Mouse (Mus musculus): Measurements from ENCODE around the gene Camsap2. TPM values are rescaled to one million over a fixed set of nuclear protein-coding genes. Genes with fewer than 3 reads are reported as not detected.

Camsap2 gene
- total RNA-seq (2023) = 10 to 100 TPM; 36.5 to 38.0 TPM

DNA sequence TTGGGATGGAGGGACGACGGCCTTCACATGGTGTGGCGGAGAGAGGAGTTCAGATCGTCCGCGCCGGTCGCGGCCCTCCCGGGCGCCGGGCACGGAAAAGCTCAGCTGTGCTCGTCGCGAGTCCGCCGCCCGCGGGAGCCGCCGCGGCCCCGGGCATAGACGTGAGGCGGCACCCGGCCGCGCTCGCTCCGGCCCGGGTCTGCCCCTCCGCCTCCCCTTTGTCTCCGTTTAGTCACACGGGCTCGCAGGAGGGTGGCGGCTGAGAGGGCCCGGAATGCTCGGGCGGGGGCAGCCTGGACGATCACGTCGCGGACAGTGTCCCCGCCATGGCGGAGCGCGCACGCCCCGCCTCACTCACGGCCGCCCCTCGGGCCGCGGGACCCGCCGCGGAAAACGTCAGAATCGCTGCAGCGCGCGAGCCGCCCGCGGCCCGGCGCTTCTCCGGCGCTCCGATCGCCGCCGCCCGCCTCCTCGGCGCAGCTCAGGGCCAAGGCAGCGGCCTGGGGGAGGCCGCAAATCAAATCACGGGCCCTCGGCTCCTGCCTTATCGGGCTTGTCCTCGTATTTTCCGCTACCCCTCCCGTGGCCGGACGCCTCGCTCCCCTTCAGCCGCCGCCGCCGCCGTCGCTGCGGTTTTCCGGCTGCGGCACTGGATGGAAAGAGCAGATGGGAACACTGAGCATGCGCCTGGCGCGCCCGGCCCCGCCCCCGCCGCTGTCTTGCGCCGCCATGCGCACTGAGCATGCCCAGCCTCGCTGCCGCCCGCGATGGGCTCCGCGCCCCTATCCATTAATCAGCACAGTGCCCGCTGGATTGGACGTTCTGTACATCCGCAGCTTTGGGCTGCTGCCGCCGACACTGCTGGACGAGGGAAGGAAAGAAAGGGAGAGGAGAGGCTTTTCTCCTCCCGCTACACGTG is at the start of gene Camsap2:
TSS of gene Camsap2 (minus strand) at position 651 of the 919 bp plus-strand sequence.

DNA sequence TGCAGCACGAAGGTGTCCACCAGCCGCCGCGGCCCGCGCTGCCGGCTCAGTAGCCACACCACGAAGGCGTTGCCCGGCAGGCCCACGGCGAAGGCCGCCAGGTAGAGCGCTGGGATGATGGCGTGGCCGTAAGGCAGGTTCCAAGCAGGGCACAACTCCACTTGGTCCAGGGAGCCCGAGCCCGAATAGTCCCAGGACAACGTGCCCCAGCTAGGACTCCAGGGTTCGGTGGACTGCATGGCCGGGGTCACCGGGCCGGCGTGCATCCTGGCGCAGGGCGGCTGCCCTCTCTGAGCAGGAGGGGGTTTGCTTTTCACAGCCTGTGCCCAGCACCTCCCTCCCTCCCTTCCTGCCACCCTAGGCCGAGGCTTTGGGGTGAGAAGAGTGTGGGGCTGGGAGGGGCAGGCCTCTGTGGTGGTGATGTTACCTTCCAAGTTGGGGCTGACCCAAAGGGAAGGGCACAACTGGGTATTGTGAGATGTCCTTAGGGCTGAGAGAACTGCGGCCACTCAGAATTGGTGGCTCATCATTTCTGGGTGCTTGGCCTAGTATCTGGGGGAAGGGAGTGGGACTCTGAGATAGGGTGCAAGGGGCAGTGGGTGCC is 85.2 kb downstream of the Camsap2 start, which contains the start of gene Gpr25:
TSS of gene Gpr25 (minus strand) at position 239 of the 604 bp plus-strand sequence.

DNA sequence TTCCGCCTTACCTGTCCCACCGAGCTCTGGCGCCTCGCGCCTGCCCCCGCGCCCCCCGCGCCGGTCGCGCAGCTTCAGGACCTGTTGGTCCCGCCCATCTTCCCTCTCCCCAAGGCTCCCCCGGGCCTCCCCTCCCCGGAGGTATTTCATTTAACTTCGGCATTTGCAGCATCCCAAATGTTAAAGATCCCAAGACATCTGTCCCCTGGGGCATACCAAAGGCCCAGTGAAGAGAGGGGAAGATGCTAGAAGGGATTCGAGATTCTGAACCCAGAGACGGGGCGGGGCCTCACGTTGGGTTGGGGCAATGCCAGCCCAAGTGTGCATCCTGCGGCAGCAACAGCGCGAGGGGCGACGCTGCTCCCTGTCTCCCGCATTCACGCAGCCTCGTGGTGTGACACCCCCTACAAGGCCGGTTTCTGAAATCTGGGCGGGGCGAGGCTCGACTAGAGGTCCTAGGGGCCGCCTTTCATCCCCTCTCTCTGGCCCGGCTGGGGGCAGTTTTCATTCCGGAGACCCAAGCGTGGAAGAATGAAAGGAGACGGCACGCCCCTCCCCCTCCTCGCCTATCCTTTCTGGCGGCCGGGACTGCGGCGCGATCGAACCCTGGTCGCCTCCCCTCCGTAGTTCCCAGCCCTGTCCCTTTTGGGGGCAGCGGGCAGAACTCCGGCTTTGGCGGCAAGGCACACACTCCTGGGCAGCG is 111.9 kb downstream of the Camsap2 start, which contains the start of gene Inava:
TSS of gene Inava (minus strand) at position 373 of the 703 bp plus-strand sequence.

Other genes with a start within 250 kb of the Camsap2 start
- gene Kif21b, start 214.7 kb downstream of the Camsap2 start, total RNA-seq (2023) = 100 to 1,000 TPM; 349 to 375 TPM
- gene Mroh3, start 133.3 kb downstream of the Camsap2 start, total RNA-seq (2023) = not detected
- gene Inava, start 111.8 kb downstream of the Camsap2 start, total RNA-seq (2023) = not detected
- not detected for gene Gpr25, start 85.2 kb downstream of the Camsap2 start, total RNA-seq (2023)
- gene Ddx59, start 69.2 kb upstream of the Camsap2 start, total RNA-seq (2023) = 10 to 100 TPM; 13.1 to 14.4 TPM
- gene Kif14, start 120.2 kb upstream of the Camsap2 start, total RNA-seq (2023) = 1 to 10 TPM in 1 of 2 experiments, under 1 TPM in 1; 0.71 to 1.6 TPM